ENCODE assay signal across 15 mouse cellular contexts in genomic region chr2:123068809-123069208, GRCm38 (mm10).
DNase-seq lines count a peak whose midpoint lies in the region; ATAC-seq and TF ChIP-seq lines count a peak whose summit lies in the region.
"Had no signal": no experiment of that assay in that cellular context is flagged by ENCODE, and none has a peak within 500 bp of the region (broad histone marks: within the 10 kb centered on the region; RNA-seq: fewer than 3 reads in every experiment).

No protein-coding gene starts in this region.

- H3K27me3 ChIP-seq in midbrain, embryonic 13.5 days, result no peaks in the 10 kb centered on the region
- H3K27me3 ChIP-seq: intestine, embryonic 15.5 days; limb, embryonic 12.5 days; neural tube, embryonic 13.5 days had no signal

- TF ChIP-seq POLR2A in brain, embryonic 14.5 days (IDR thresholded peaks at IDR 0.05; ENCODE audit: borderline replicate concordance, extremely low read depth, insufficient read depth, insufficient read length, poor library complexity, severe bottlenecking), result no peak

- H3K4me2 ChIP-seq in midbrain, embryonic 13.5 days (replicated peaks), result no peak overlapping the region
- H3K4me2 ChIP-seq: intestine, embryonic 15.5 days; limb, embryonic 12.5 days; neural tube, embryonic 13.5 days had no signal

- H3K9me3 ChIP-seq in midbrain, embryonic 13.5 days, result no peaks in the 10 kb centered on the region
- H3K9me3 ChIP-seq: intestine, embryonic 15.5 days; limb, embryonic 12.5 days; neural tube, embryonic 13.5 days had no signal

- H3K4me1 ChIP-seq in midbrain, embryonic 13.5 days (replicated peaks), result no peaks in the 10 kb centered on the region
- H3K4me1 ChIP-seq: intestine, embryonic 15.5 days; limb, embryonic 12.5 days; neural tube, embryonic 13.5 days had no signal

- DNase-seq in embryo, embryonic 10 days (ENCODE audit: low spot score), result peak; percentile 8
- DNase-seq in embryo, embryonic 9.5 days (ENCODE audit: extremely low spot score), result no peak
- DNase-seq in brain, embryonic 14.5 days (ENCODE audit: low read depth), result peak; percentile 50
- peak; percentile 5 for DNase-seq in embryo, embryonic 10.5 days (ENCODE audit: low spot score)
- DNase-seq in ovary, postnatal 10 days (ENCODE audit: low spot score), result no peak
- DNase-seq in heart, adult 8-10 months (ENCODE audit: low spot score), result no peak
- DNase-seq in adrenal gland, adult 2 months, result no peak
- DNase-seq: adrenal gland, postnatal 14 days; heart, postnatal 10 days; kidney, postnatal 25 days; liver, postnatal 0 days had no signal

- no peak for TF ChIP-seq CTCF in brain, embryonic 14.5 days (IDR thresholded peaks at IDR 0.05; ENCODE audit: borderline replicate concordance, extremely low read depth, insufficient read depth, insufficient read length)

- no peak overlapping the region for H3K9ac ChIP-seq in midbrain, embryonic 13.5 days (replicated peaks)
- H3K9ac ChIP-seq: intestine, embryonic 15.5 days; limb, embryonic 12.5 days; liver, postnatal 0 days; neural tube, embryonic 13.5 days had no signal

- 46% methylated on average over 5 of the region's 5 CpGs for WGBS in midbrain, embryonic 13.5 days

- H3K27ac ChIP-seq in midbrain, embryonic 13.5 days, result no peak overlapping the region
- H3K27ac ChIP-seq: intestine, embryonic 15.5 days; limb, embryonic 12.5 days; neural tube, embryonic 13.5 days had no signal

- ATAC-seq in midbrain, embryonic 13.5 days, result peak; percentile 62; the same call in 1 of the 2 replicates
- ATAC-seq: intestine, embryonic 15.5 days; liver, postnatal 0 days had no signal

- no peak overlapping the region for H3K4me3 ChIP-seq in midbrain, embryonic 13.5 days (replicated peaks)
- H3K4me3 ChIP-seq: intestine, embryonic 15.5 days; limb, embryonic 12.5 days; neural tube, embryonic 13.5 days had no signal

- H3K36me3 ChIP-seq in midbrain, embryonic 13.5 days, result no peaks in the 10 kb centered on the region
- H3K36me3 ChIP-seq: intestine, embryonic 15.5 days; limb, embryonic 12.5 days; neural tube, embryonic 13.5 days had no signal

Comparison
In these comparisons a context has a peak if more than half of its experiments do, and no peak if none do; other contexts are left out.
1. DNase-seq: peak in embryo, embryonic 10 days (single experiment), brain, embryonic 14.5 days (single experiment) and embryo, embryonic 10.5 days (single experiment); none in embryo, embryonic 9.5 days (single experiment), ovary, postnatal 10 days (single experiment), heart, adult 8-10 months (single experiment) and adrenal gland, adult 2 months (single experiment).